Comparison of ENCODE assay signal across 21 mouse cellular contexts in the genomic region with DNA sequence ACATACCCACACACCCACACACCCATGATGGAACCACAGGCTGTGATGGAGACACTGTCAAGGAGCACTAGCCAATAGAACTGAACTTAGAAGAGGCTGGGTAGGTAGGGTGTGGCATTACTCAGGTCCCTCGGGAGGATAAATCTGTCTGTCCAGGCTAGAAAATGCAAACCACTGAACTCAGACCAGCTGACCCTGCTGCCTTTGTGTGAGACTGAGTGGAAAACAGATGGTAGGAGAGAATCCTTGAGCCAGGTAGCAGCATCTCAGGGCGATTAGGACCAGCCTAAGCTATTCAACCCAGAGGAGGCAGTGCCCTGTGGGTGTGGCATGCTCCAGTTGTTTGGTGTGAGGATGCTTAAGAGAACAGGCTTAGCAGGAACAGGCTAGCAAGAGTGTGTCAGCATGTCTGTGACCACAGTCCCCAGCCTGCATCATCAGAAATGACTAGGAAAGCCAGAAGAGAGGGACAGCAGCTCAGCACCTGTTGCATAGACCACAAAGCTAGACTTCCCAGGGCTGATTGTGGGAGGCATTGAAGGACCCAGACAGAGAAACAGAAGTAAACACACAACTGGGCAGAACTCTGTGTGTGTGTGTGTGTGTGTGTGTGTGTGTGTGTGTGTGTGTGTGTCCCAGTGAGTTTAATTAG.
DNase-seq lines count a peak whose midpoint lies in the region; ATAC-seq and TF ChIP-seq lines count a peak whose summit lies in the region.
"Had no signal": no experiment of that assay in that cellular context is flagged by ENCODE, and none has a peak within 500 bp of the region (broad histone marks: within the 10 kb centered on the region; RNA-seq: fewer than 3 reads in every experiment).

No protein-coding gene starts in this region.

- H3K27me3 ChIP-seq in C2C12 (ENCODE audit: control insufficient read depth, insufficient read depth, insufficient read length) (no peaks in the 10 kb centered on the region), myocyte (ENCODE audit: control insufficient read depth, insufficient read depth, insufficient read length) (no peaks in the 10 kb centered on the region)
- H3K27me3 ChIP-seq: liver, embryonic 15.5 days; lung, embryonic 15.5 days had no signal

- DNase-seq in 416B (ENCODE audit: low read depth), result peak; percentile 32
- DNase-seq in right cerebral cortex, adult 18-20 months, result no peak
- no peak for DNase-seq in layer of hippocampus, adult 8-10 months (ENCODE audit: low spot score in 2 of 2)
- no peak for DNase-seq in frontal cortex, postnatal 14 days (ENCODE audit: low spot score in 2 of 2)
- DNase-seq: adrenal gland, postnatal 36 days; cerebellum, adult 11 months; cerebellum, postnatal 14 days; kidney, adult 18-20 months; liver; lung, postnatal 36 days; right cerebral cortex, postnatal 14 days had no signal

- H3K36me3 ChIP-seq in C2C12 (ENCODE audit: control insufficient read depth, insufficient read depth), result no peaks in the 10 kb centered on the region
- H3K36me3 ChIP-seq in myocyte (ENCODE audit: control insufficient read depth, insufficient read depth), result no peaks in the 10 kb centered on the region
- H3K36me3 ChIP-seq: heart, embryonic 10.5 days; hindbrain, embryonic 10.5 days; limb, embryonic 10.5 days; liver, embryonic 15.5 days; lung, embryonic 15.5 days had no signal

- no peak overlapping the region for H3K4me2 ChIP-seq in myocyte (ENCODE audit: low read depth)
- H3K4me2 ChIP-seq: liver, embryonic 15.5 days; lung, embryonic 15.5 days had no signal

- no peak overlapping the region for H3K4me3 ChIP-seq in C2C12 (ENCODE audit: insufficient read depth, poor library complexity, severe bottlenecking)
- no peak overlapping the region for H3K4me3 ChIP-seq in myocyte
- H3K4me3 ChIP-seq: heart, embryonic 10.5 days; hindbrain, embryonic 10.5 days; limb, embryonic 10.5 days; liver, embryonic 15.5 days; lung, embryonic 15.5 days had no signal

- TF ChIP-seq POLR2A in myocyte (IDR thresholded peaks at IDR 0.05; ENCODE audit: insufficient read length, low read depth), result no peak

- H3K79me2 ChIP-seq in C2C12 (ENCODE audit: control insufficient read depth, insufficient read depth), result no peaks in the 10 kb centered on the region
- H3K79me2 ChIP-seq in myocyte (ENCODE audit: control insufficient read depth, insufficient read depth), result no peaks in the 10 kb centered on the region

- no peaks in the 10 kb centered on the region for H3K79me3 ChIP-seq in C2C12 (ENCODE audit: low read depth)

- no peak for TF ChIP-seq CTCF in C2C12 (IDR thresholded peaks at IDR 0.05; ENCODE audit: control insufficient read depth, insufficient read depth, insufficient read length)

- H3ac ChIP-seq in C2C12 (ENCODE audit: control insufficient read depth, insufficient read length, low read depth) (no peak overlapping the region), myocyte (ENCODE audit: control insufficient read depth, insufficient read length) (no peak overlapping the region)

- peak; percentile 42; the same call in 1 of the 2 replicates for ATAC-seq in common myeloid progenitor, adult 5-6 weeks (replicated peaks; ENCODE audit: low read depth, poor library complexity, severe bottlenecking)
- ATAC-seq: forebrain, embryonic 14.5 days; hindbrain, postnatal 0 days had no signal

TF ChIP-seq in C2C12, 6 proteins besides CTCF, POLR2A, EP300 and RAD21:
- no peak for TF ChIP-seq USF1 (IDR thresholded peaks at IDR 0.05; ENCODE audit: low read depth)
- TF ChIP-seq MYOD1 (IDR thresholded peaks at IDR 0.05; ENCODE audit: control insufficient read depth, insufficient read length, low read depth), result peak; percentile 79
- TF ChIP-seq MYOG (IDR thresholded peaks at IDR 0.05; ENCODE audit: control insufficient read depth, extremely low read depth, insufficient read length), result no peak

TF ChIP-seq in myocyte, 11 proteins besides CTCF, POLR2A, EP300 and RAD21:
- TF ChIP-seq USF1 (IDR thresholded peaks at IDR 0.05; ENCODE audit: low read depth) (no peak), MYOD1 (IDR thresholded peaks at IDR 0.05; ENCODE audit: control insufficient read depth in 1 of 3, insufficient read length in 2 of 3, low read depth in 2 of 3) (peak in 1 of 3 experiments; percentile 67), MAX (IDR thresholded peaks at IDR 0.05; ENCODE audit: low read depth) (no peak), TCF12 (IDR thresholded peaks at IDR 0.05; ENCODE audit: insufficient read depth, poor library complexity, severe bottlenecking) (no peak), SRF (IDR thresholded peaks at IDR 0.05; ENCODE audit: control insufficient read depth, insufficient read length, low read depth) (no peak), CEBPB (IDR thresholded peaks at IDR 0.05; ENCODE audit: insufficient read depth, poor library complexity, severe bottlenecking) (no peak), E2F4 (IDR thresholded peaks at IDR 0.05; ENCODE audit: insufficient read depth) (no peak), MYOG (IDR thresholded peaks at IDR 0.05; ENCODE audit: control insufficient read depth in 1 of 3, insufficient read depth in 1 of 3, insufficient read length in 2 of 3, low read depth in 2 of 3) (peak in 2 of 3 experiments; percentile 41 to 71)
